Mouse (Mus musculus) heart, adult 2 months (tissue): ENCODE results near the gene Atf7ip.

ENCODE experiments used
- CTCF ChIP-seq: fragments of 200-600 bp; IDR thresholded peaks from 2 replicates; pipeline ENCODE4 v1.8.1; 2022; ENCODE audit warnings: antibody characterized with exemption, mild to moderate bottlenecking, moderate library complexity
- EP300 ChIP-seq: fragments of 200-500 bp; IDR thresholded peaks from 2 replicates; pipeline ENCODE4 v1.6.1; 2011; ENCODE audit warnings: low read depth, low read length, control low read depth; ENCODE audit not compliant: insufficient read depth
- POLR2A ChIP-seq: fragments of 200-500 bp; IDR thresholded peaks from 2 replicates; pipeline ENCODE4 v1.6.1; 2011; ENCODE audit warnings: mild to moderate bottlenecking, low read depth, low read length, control low read depth; ENCODE audit not compliant: insufficient read depth

- TF ChIP-seq EP300 (peak; percentile 85), CTCF (no peak), POLR2A (peak; percentile 58; the same call in 1 of the 2 replicates)
Observed at GRCm38 (mm10) chr6:136468401-136468912, 37.5 kb upstream of the Atf7ip start.
